Mouse (Mus musculus): ENCODE data around the gene A630095N17Rik. TPM values are rescaled to one million over a fixed set of nuclear protein-coding genes. Genes with fewer than 3 reads are reported as not detected.

Gene A630095N17Rik
- not detected in 2 replicates for polyA plus RNA-seq (2015; fragmentation: Nextera tagmentation; extraction: Ambion mirVana)

DNA sequence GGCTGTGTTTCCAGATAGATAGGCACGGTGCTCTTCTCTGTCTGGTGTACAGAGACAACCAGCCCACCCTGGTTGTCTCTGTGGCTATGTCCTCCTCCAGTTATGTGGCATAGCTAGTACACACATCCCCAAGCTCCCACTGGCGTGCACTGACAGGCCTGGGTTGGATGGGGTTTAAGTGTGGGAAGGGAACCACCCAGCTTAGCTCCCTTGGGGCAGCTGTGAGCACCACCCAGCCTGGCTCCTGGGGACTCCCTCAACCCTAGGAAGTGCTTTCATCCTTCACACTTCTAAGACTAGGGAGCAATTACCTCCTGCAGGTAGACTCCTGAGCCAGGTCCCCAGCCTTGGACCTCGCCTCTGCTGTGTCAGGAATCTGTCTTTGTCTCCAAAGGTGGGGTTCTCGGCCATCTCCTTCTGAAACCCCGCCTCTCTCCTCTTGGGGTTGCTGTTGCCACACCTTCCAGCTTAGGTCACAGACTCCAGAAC, at the start of gene A630095N17Rik:
TSS of gene A630095N17Rik (minus strand) at position 439 of the 489 bp plus-strand sequence.
- DNase-seq (ENCODE audit: low spot score) (no peak), ATAC-seq (no peak)
- H3K27ac ChIP-seq (ENCODE audit: low read length): no peak within 1 kb of the TSS
- H3K9me3 ChIP-seq (ENCODE audit: low read length): no peaks in the 10 kb centered on the region
- WGBS: 68% methylated on average over 5 of the region's 5 CpGs
- H3K27me3 ChIP-seq (replicated peaks; ENCODE audit: insufficient read depth, low read length): no peaks in the 10 kb centered on the region
- no peaks in the 10 kb centered on the region for H3K4me1 ChIP-seq (ENCODE audit: insufficient read depth, low read depth, low read length)
- no peak within 1 kb of the TSS for H3K4me2 ChIP-seq (replicated peaks; ENCODE audit: low read depth, low read length)
- no peak within 1 kb of the TSS for H3K4me3 ChIP-seq (ENCODE audit: low read depth, low read length)
- no peak for TF ChIP-seq CTCF (IDR thresholded peaks at IDR 0.05)
- TF ChIP-seq EP300 (IDR thresholded peaks at IDR 0.05): no peak
- H3K36me3 ChIP-seq (ENCODE audit: insufficient read depth, low read length): no peaks in the 10 kb centered on the region
- no peak within 1 kb of the TSS for H3K9ac ChIP-seq (replicated peaks; ENCODE audit: low read depth)

DNA sequence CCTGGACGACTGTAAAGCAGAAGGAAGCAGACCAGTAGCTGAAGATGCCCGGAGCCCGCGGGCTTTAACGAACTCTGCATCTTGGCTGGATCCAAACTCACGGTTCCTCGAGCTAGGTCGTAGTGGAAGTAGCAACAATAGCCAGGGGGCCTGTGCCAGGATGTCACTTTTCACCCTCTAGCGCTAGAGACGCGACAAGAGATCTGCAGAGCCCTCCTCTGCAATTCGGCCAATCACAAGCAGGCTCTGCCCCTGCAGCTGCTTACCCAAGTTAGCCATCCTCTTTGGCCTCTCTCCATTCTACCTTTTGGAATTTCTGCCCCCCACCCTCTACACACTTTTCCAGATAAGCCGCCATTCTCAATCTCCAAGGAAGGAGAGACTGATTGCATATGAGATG, 46.3 kb upstream of the A630095N17Rik start, which contains the start of gene Resp18:
TSS of gene Resp18 (minus strand) at position 188 of the 400 bp plus-strand sequence.
- no peak within 1 kb of the TSS for H3K4me2 ChIP-seq (replicated peaks; ENCODE audit: low read depth, low read length)
- 6% methylated on average over 13 of the region's 13 CpGs for WGBS
- no peak within 1 kb of the TSS for H3K4me3 ChIP-seq (ENCODE audit: low read depth, low read length)
- ATAC-seq: no peak
- no peaks in the 10 kb centered on the region for H3K4me1 ChIP-seq (ENCODE audit: insufficient read depth, low read depth, low read length)
- no peaks in the 10 kb centered on the region for H3K27me3 ChIP-seq (replicated peaks; ENCODE audit: insufficient read depth, low read length)
- no peaks in the 10 kb centered on the region for H3K9me3 ChIP-seq (ENCODE audit: low read length)
- DNase-seq (ENCODE audit: low spot score): no peak
- H3K27ac ChIP-seq (ENCODE audit: low read length): no peak within 1 kb of the TSS
- H3K36me3 ChIP-seq (ENCODE audit: insufficient read depth, low read length): no peaks in the 10 kb centered on the region
- no peak for TF ChIP-seq EP300 (IDR thresholded peaks at IDR 0.05)
- no peak for TF ChIP-seq CTCF (IDR thresholded peaks at IDR 0.05)
- no peak within 1 kb of the TSS for H3K9ac ChIP-seq (replicated peaks; ENCODE audit: low read depth)

DNA sequence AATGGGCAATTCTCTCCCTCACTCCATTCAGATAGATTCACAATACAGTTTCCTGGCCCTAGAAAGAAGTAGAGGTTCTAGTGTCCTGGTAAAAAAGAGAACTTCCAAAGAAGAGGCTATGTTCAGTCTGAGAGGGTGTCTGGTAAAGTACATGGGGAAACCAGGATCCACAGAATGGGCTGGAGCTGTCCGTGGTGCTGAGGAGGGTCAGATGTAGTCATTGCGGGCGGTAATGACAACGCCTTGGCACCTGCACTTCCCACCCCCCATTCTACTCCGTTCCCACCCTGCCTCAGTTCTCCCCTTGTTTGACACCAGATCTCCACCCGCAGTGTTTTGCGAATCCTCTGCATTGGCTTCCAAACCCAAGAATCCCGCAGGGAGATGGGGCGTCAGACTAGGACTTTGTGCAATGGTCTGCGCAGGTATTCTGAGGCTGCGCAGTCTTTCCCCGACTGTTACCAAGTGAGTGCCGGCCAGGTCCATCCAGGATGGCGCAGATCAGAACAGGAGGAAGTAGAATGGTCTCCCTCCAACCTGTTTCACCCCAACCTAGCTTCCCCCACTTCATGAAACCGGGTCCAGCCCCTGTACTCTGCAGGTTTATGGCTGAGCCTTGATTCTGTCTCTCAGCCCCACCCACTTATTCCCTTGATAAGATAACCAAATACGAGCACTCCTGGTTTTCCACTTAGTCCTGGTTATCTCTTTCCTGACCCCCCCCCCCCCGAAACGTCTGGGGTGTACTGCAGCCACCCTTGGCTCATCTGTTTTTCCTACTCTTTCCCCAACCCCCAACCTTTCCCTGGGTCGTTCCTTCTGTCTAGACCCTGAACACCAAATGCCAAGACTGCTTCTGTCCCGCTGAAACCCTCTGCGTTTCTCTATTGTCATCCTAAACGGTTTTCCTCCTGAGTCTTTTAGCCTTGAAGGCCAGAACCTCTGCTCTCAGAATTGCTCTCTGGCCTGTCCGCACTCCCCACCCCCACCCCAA, 45.6 kb upstream of the A630095N17Rik start:
- Histone ChIP-seq H3K27me3 (replicated peaks; ENCODE audit: insufficient read depth, low read length) (no peaks in the 10 kb centered on the region), H3K9me3 (ENCODE audit: low read length) (no peaks in the 10 kb centered on the region), H3K4me1 (ENCODE audit: insufficient read depth, low read depth, low read length) (no peaks in the 10 kb centered on the region), H3K9ac (replicated peaks; ENCODE audit: low read depth) (no peak overlapping the region), H3K27ac (ENCODE audit: low read length) (no peak overlapping the region), H3K36me3 (ENCODE audit: insufficient read depth, low read length) (no peaks in the 10 kb centered on the region), H3K4me2 (replicated peaks; ENCODE audit: low read depth, low read length) (no peak overlapping the region), H3K4me3 (ENCODE audit: low read depth, low read length) (no peak overlapping the region)
- no peak for ATAC-seq
- DNase-seq (ENCODE audit: low spot score): peak; percentile 64
- 4% methylated on average over 23 of the region's 23 CpGs for WGBS
- no peak for TF ChIP-seq EP300 (IDR thresholded peaks at IDR 0.05)
- no peak for TF ChIP-seq CTCF (IDR thresholded peaks at IDR 0.05)

DNA sequence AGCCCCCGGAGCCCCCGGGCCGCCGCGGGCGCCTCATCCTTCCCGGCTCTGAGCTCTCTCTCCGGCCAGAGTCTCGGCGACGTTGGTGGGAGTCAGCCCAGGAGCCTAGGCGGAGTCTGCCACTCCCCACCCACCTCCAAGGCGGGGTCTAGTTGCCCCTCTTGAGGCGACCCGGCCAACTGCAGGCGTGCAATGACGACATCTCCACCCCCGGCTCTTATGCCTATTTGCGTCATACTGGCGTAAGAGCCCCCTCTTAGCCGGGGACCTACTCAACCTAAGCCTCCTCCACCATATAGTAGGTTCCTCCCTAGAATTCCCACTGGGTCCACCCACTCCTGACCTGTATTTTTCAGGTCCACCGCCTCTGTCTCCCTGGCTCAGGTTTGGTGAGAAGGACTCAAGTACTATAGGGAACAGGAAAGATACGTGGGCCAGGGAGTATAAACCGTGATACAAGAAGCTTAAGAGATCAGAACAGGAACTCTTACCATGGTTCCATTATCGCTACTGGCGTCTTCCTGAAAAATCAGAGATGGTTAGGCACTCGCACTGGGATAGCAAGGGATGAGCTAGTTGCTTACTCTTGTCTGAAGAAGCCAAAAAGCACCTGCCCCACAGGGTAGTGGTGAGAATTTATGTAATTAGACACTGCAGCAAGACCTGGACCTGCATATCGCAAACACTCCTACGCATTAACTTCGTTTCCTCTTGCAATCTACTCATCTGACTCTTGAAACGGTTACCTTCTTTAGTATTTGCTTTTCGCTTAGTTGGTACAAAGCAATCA, 32.4 kb upstream of the A630095N17Rik start, which contains the start of gene Ptprn:
TSS of gene Ptprn (minus strand) at position 412 of the 790 bp plus-strand sequence.
- no peak within 1 kb of the TSS for H3K4me3 ChIP-seq (ENCODE audit: low read depth, low read length)
- no peak within 1 kb of the TSS for H3K27ac ChIP-seq (ENCODE audit: low read length)
- no peak for ATAC-seq
- H3K4me1 ChIP-seq (ENCODE audit: insufficient read depth, low read depth, low read length): no peaks in the 10 kb centered on the region
- peaks cover 15% of the 10 kb centered on the region for H3K27me3 ChIP-seq (replicated peaks; ENCODE audit: insufficient read depth, low read length)
- H3K4me2 ChIP-seq (replicated peaks; ENCODE audit: low read depth, low read length): no peak within 1 kb of the TSS
- DNase-seq (ENCODE audit: low spot score): no peak
- no peaks in the 10 kb centered on the region for H3K9me3 ChIP-seq (ENCODE audit: low read length)
- TF ChIP-seq EP300 (IDR thresholded peaks at IDR 0.05): no peak
- TF ChIP-seq CTCF (IDR thresholded peaks at IDR 0.05): no peak
- H3K9ac ChIP-seq (replicated peaks; ENCODE audit: low read depth): no peak within 1 kb of the TSS
- 13% methylated on average over 27 of the region's 32 CpGs for WGBS
- no peaks in the 10 kb centered on the region for H3K36me3 ChIP-seq (ENCODE audit: insufficient read depth, low read length)

DNA sequence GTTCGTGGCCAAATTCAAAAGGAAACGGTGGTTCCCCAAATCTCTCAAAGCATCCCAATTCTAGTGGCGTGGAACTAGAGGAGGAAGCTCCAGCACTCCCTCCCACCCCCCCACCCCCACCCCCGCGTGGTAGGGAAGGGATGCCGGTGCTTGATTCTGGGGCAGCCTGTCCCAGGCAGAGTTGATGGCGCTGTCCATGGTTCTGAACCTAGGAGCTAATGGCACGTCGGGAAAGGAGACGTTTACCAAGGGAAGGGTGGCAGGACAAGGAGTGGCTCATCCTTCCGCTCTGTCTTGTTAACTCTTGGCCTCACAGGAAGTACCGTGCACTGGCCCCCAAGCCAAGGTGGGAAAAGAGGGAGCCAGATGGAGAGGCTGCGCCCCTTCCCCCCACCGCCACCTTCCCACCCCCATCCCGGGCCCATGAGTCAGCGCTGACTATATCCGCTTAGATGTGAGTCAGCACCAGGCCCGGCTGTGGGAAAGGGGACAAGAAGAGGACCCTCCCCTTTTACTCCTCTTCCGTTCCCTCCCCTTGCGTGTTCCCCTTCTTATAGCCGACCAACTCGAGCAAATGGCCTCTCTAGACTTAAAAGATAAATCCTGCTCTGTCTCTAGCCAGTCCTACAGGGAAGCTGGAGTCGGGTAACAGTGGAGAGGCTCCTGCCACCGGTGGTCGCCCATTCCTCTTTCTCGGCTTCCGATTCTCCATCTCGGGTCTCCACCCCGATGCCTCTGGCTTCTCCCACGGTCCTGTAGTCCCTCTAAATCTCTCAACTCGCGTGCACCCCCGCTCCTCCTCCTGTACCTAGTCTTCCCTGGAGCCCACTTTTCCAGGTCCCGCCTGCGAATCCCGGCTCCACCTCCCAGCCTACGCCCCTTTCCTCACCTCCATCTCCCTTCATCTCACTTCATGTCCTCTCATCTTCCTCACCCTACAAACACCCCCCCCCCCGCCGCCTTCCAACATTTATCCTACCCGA, 31.4 kb upstream of the A630095N17Rik start:
- WGBS: 4% methylated on average over 40 of the region's 40 CpGs
- Histone ChIP-seq H3K9ac (replicated peaks; ENCODE audit: low read depth) (no peak overlapping the region), H3K9me3 (ENCODE audit: low read length) (no peaks in the 10 kb centered on the region), H3K4me1 (ENCODE audit: insufficient read depth, low read depth, low read length) (no peaks in the 10 kb centered on the region), H3K27ac (ENCODE audit: low read length) (no peak overlapping the region), H3K27me3 (replicated peaks; ENCODE audit: insufficient read depth, low read length) (peaks cover 15% of the 10 kb centered on the region), H3K36me3 (ENCODE audit: insufficient read depth, low read length) (no peaks in the 10 kb centered on the region), H3K4me2 (replicated peaks; ENCODE audit: low read depth, low read length) (no peak overlapping the region), H3K4me3 (ENCODE audit: low read depth, low read length) (no peak overlapping the region)
- ATAC-seq (peak; percentile 61), DNase-seq (ENCODE audit: low spot score) (peak; percentile 81)
- TF ChIP-seq EP300 (IDR thresholded peaks at IDR 0.05) (no peak), CTCF (IDR thresholded peaks at IDR 0.05) (no peak)
